Mouse (Mus musculus): ENCODE measurements around the gene A730061H03Rik.

DNA sequence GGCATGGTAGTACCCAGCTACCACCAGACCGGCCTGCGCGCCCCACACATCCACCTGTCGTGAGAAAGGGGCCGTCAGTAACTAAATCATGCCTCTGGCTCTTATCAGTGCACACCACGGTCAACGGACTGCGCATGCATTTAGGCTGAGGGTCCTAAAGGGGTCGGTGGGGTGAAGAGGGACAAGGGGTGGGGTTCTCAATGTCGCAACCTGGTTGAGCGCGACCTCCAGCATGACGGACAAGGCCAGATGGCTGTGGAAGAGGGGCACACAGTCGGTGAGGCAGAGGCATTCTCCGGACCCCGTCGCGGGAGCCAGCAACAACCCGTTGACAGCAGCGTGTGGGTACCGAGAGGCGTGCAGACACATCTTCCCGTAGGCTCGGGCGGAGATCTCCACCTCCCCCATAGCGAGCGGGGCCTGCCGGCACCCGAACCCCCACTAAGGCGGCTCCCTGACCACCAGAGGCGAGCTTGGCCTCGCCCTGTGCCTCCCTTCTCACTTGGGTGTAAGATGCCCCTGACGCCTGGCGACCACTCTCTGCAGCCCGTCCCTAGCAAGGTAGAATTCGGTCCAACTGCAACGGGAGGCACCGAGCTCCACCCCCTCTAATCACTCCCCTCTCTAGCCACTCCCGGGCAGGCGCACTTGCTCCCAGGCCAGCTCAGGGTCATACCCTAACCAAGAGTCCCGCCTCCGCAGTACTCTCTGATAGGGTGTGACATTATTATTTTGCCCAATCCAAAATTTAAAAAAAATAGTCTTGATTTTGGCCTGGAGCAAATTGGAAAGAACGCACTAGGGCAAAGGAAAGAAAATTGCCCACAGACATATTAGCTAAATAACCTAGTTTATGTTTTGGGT lies 24.7 kb upstream of the A730061H03Rik start, which contains the start of gene Emc9:
- TF ChIP-seq GATA1 (IDR thresholded peaks at IDR 0.05; ENCODE audit: borderline replicate concordance, low read length) (no peak), FLI1 (IDR thresholded peaks at IDR 0.05; ENCODE audit: low read length) (no peak)
